Mouse (Mus musculus): ENCODE measurements around the gene Cyth4.
A peak's percentile ranks its signal among the peaks of the same experiment; 100 is the strongest.

Cyth4 gene

DNA sequence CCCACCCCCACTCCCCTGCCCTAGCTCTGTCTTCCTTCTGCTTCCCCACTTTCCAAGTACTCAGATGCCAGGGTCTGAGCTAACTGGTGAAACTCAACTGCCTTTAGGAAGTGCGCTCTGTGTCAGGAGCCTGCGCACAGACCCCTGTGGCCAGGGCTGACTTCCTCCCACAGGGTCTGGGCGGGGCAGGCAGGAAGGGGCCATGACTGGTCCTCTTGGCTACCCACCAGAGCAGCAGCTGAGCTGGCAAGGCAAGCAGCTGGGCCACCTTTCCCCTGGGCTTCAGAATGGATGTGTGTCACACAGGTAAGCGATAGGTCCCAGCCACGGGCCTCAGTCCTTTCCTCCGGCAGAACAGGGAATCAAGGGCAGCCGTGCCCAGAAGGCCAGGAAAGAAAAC, at the start of gene Cyth4:
Gene Cyth4 (plus strand): TSS at position 134 of the 400 bp plus-strand sequence.
- peak; percentile 80 for DNase-seq

- DNase-seq: peak; percentile 61
Observed at GRCm38 (mm10) chr15:78547415-78548335, 49.2 kb upstream of the Cyth4 start.

DNA sequence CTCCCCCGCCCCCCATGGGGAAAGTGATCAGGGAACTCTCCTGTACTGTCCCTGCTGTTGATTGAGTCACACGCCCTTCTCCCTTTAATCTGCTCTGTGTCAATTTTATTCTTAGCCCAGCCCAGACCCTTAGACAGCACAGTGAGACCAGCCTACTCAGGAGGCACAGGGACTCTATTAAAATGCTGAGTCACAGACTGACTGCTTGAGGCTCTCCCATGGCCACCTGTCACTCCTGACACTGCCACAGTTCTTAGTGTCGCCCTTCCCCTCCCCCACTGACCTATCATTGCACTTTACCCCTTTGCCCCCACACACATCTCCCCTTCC, 48.5 kb upstream of the Cyth4 start:
- DNase-seq: peak; percentile 33

DNA sequence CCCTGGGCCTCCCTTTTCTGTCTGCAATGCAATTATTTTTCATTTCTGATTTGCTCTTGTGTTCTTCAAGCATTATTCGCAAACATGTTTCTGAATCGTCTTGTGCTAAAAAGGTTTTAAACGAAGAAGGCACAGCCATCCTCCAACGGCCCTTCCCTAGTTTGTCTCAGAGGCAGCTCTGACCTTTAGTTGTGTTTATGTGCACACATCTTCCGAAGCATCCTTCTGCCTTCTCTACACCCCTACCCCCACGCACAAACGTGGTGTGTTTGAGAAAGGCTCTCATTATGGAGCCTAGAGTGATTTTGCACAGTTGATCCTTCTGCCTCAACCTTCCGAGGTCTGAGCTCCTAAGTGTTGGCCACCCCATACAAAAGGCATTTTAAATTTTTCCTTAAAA, 48.1 kb upstream of the Cyth4 start:
- DNase-seq: no peak

DNA sequence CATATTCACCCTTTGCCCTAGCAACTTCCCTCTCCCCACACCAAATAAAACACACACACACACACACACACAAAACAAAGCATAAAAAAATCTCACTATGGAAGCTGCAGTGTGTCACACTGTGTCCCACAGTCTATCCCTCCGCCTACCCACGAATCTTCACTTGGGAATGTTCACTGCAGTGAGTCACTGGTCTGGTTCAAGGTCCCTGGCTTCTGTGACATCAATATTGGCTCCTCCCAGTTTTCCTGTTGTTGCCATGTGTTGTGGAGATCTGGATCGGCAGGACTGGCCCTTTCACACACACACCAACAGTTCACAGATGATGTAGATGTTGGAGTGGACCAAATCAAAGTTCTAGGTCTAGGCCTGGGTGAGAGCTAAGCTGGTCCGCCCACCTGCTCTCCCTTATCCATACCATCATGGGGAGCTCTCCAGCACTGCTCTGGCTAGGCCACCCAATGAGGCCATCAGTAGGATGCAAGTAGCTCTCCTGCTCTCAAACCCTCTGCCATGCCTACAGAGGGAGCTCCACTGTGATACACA, 47.6 kb upstream of the Cyth4 start:
- no peak for DNase-seq

- no peak for DNase-seq
Observed at GRCm38 (mm10) chr15:78554545-78555313, 42.1 kb upstream of the Cyth4 start.

- DNase-seq: peak; percentile 40
Observed at GRCm38 (mm10) chr15:78557693-78558535, 38.9 kb upstream of the Cyth4 start.

GRCm38 (mm10) chr15:78559141-78559979, 37.5 kb upstream of the Cyth4 start:
- peak; percentile 36 for DNase-seq

- no peak for DNase-seq
Observed at GRCm38 (mm10) chr15:78563344-78563743, 33.5 kb upstream of the Cyth4 start.

- peak; percentile 81 for DNase-seq
Observed at GRCm38 (mm10) chr15:78563937-78564336, 32.9 kb upstream of the Cyth4 start.

DNA sequence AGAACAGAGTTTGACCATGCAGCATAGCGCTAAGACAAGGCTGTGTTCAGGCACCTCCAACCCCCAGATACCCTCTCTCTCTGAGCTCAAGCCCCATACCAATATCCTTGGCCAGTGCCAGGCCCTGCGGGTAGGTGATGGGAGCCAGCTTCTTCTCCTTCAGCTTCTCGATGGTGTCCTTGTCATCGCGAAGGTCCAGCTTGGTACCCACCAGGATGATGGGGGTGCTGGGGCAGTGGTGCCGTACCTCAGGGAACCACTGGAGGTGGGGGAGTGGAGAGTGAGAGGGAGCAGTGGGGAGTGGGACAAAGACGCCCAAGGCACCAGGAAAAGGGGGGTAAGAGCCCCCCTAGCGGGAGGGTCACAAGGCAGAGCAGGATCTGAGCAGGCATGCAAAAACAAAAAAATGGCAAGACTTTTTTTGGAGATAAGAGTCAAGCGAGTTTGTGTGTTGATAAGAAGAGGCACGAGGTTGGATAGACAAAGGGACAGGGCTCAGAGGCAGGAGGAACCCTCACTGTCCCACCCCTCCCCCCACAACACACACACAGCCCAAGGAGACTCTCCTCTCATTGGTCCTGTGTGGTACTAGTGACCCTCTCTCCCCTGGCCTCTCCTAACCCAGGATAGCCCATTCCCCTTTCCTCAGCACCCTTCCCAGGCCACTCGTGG, 31.9 kb upstream of the Cyth4 start:
- peak; percentile 44 for DNase-seq

- DNase-seq: no peak
Observed at GRCm38 (mm10) chr15:78567608-78568120, 29.2 kb upstream of the Cyth4 start.

DNA sequence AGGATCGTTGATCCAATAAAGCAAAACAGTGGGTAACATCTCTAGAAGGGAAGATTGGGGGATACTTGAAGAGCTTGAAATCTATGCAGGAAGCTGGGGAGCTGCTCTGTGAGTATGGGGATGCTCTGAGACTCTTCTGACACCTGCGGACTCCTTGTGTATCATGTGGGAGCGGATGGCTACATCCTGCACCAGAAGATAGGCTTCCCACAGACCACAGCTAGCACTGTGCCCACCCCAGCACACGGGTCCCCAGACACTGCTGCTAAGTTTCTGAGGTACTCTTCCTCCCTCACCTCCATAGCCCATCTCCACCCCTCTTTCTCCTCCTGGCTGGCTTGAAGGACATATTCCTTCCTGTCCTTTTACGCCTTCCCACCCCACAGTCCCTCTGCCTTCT, 26.7 kb upstream of the Cyth4 start:
- peak; percentile 70 for DNase-seq

DNA sequence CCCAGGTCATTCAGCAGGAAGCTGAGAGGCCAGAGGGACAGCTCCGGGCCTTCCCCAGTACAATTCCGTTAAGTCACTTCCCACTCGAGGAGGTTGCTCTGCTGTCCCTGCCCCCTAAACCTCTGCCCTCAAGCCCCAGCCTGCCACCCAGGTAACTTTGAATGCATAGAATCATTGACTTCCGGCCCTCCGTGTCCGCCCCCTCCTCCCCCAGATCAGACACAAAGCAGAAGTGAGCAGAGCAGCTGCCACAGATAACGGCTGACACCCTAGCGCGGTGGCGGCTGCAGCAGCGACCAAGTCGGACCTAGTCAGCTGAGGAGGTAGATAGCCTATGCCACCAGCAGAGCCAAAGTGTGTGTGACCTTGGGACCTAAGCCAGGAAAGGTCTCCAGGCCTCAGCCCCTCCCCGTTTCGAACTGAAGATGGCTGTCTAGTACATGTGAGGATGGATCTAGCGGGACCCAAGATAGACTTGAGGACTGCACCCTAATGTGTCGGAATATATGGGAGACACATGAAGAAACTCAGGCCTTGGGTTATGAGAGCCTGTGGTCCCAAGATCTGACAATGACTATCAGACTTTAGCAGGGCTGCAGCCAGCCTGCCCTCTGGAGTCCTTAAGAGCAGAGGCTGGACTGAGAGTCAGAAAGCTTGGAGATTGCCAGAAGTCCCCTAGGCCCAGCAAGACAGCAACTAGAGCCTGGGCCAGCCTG, 25.1 kb upstream of the Cyth4 start:
- DNase-seq: peak; percentile 91

- DNase-seq: peak; percentile 52
Observed at GRCm38 (mm10) chr15:78572270-78572600, 24.6 kb upstream of the Cyth4 start.

- peak; percentile 87 for DNase-seq
Observed at GRCm38 (mm10) chr15:78572658-78573397, 24.0 kb upstream of the Cyth4 start, which contains the start of gene Rac2. TSS of gene Rac2 (minus strand) at chr15:78572783.

- DNase-seq: no peak
Observed at GRCm38 (mm10) chr15:78576284-78576810, 20.5 kb upstream of the Cyth4 start.

GRCm38 (mm10) chr15:78583352-78583751, 13.5 kb upstream of the Cyth4 start:
- DNase-seq: peak; percentile 56

DNA sequence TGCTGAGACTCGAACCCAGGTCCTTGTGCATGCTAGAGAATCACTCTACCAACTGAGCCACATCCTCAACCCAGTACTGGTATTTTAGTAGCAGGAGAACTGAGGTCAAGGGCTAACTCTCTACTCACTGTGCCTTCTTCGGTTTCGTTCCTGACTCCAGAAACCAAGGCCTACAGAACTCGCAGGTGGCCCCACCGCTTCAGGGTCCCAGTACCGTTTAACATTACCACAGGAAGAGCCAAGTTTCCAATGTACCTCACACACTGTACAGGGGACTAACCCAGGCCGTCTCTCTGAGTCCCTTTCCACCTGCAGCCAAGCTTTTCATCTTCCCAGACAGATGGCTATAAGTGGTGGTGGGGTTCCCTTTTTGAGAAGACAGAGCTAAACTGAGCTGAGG, 11.4 kb upstream of the Cyth4 start:
- DNase-seq: no peak
